Mouse (Mus musculus) cerebellum, postnatal 25 days (tissue): ENCODE data around the gene Odf2.
"Not testable (repeated sequence)": the region's sequence is repeated elsewhere in the genome, so short reads cannot be mapped to it uniquely, and the experiment has no call there.

Source experiments
- DNase-seq, 2 experiments: peaks; one replicate each; pipeline ENCODE4 v3.0.0; 2021; ENCODE audit warnings: mixed read lengths in 2 of 2

The Odf2 gene

GRCm38 (mm10) chr2:29869646-29870451 is 19.2 kb upstream of the Odf2 start:
- peak; percentile 25 to 35 for DNase-seq

DNA sequence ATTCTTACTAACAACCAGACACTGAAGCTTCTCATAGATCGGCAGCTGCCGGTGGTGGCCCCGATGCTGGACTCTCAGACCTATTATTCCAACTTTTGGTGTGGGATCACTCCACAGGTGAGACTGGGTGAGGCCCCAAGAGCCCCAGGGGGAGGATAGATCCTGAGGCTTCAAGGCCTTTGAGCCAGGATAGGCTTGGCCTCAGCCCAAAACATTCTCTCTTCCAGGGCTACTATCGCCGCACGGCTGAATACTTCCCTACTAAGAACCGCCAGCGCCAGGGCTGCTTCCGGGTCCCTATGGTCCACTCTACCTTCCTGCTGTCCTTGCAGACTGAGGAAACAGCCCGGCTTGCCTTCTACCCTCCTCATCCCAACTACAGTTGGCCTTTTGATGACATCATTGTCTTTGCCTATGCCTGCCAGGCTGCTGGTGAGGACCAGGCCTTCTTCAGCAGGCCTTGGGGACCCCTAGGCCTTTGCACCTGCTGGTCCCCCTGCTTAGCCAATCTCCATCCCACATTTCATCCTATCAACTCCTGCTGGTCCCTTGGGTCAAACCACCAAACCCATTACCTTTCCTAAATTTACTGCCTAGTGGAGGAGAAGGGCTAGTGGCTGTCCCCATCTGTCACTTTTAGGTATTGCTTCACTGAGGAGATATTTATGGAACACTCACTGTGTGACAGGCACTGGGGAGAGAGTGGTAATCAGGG is 16.3 kb upstream of the Odf2 start:
- peak; percentile 75 to 81 for DNase-seq

DNA sequence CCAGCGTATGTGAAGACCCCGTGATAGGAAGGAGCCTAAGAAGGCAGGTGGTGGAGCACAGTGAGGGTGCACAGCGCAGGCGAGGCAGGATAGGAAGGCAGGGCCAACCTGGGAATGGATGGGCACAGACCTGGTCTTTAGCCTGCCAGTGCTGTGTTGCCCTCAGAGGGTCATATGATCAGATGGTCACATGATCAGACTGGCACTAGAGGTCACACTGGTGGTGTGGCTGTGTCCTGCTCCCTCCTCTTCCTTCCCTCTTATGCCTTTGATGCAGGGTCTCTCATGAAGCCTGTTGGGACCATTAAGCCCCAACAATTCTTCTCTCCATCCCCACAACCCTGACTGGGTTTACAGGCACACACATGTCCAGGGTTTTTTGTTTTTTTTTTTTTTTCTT is 15.2 kb upstream of the Odf2 start:
- DNase-seq, result peak; percentile 38 to 42

- no peak for DNase-seq
Observed at GRCm38 (mm10) chr2:29878061-29878460, 11.0 kb upstream of the Odf2 start.

DNA sequence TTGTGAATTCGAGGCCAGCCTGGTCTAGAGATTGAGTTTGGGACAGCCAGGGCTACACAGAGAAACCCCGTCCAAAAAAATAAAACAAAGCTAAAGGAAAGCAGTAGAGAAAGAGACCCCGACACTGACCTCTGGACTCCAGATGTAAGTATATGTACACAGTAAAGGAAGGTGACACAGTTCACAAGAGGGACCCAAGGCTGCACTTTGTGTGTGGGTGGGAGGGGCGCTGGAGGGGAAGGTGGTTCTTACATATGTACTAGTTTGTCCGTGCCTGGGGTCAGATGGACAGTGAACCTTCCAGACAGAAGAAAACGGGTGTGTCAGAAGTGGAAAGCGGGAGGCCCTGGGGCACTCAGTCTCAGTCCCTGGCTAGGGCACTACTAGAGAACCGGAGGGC is 9.8 kb upstream of the Odf2 start:
- no peak for DNase-seq

GRCm38 (mm10) chr2:29879964-29880830 is 8.8 kb upstream of the Odf2 start:
- peak in 1 of 2 experiments; percentile 55 for DNase-seq

DNA sequence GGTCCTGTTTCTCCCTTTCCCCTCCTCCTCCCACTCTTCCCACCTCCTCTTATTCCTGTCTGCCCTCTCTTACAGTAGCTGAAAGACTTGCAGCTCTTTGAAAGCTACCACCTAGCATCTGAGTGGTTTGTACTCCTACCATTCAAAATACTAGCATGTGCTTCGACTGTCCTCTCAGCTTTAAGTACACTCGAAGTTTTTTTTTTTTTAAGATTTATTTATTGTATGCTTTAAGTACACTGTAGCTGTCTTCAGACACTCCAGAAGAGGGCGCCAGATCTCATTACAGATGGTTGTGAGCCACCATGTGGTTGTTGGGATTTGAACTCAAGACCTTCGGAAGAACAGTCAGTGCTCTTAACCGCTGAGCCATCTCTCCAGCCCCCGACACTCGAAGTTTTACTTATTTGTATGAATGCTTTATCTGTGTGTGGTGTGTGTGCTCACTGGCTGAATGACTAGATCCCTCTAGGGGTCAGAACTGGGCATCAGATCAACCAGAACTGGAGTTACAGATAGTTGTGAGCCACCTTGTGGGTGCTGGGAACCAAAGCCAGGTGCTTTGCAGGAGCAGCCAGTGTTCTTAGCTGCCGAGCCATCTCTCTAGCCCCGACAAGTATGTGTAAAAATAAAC is 2.2 kb upstream of the Odf2 start:
- not testable (repeated sequence) for DNase-seq

DNA sequence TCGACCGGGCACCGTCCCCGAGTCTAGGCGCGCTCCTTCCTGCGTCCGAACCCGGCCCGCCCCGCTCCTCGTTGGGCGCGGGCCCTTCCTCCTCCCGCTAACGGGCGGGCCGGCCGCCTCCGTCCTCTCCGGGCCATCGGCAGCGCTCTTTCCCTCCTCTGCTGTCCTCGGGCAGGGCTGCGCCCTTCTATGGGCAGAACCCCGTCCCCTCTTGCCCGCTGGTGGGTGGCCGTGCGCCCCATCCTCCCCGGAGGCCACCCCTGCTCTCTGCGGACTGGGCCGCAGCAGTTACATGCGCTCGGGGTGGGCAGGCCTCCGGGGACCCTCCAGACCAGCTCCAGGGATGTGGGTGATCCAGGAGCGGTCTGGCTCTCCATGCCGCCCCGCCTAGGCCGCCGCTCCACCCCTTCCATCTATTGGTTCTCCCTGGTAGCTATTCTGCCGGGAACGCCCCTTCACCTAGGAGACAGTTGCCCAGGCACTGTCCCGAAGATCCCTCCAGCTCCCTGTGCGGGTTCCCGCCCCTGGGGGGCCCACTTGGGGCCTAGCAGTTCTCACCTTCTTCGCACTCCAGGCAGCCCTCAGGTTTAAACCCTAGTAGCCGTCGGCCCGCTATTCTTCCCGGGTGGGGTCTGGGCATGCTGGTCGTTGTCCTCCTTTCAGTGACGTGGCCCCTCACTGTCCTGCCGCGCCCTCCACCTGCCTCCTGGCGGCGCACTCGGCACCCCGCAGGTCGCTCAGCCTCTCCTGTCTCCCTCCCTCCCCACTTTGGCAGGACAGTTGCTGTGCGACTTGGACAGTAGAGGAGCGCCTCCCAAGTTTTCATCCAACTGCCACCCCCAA is 1.2 kb downstream of the Odf2 start:
- peak; percentile 94 to 95 for DNase-seq

- peak; percentile 76 to 80 for DNase-seq
Observed at GRCm38 (mm10) chr2:29891773-29892172, 2.8 kb downstream of the Odf2 start.

- DNase-seq, result peak; percentile 60 to 71
Observed at GRCm38 (mm10) chr2:29896071-29896470, 7.0 kb downstream of the Odf2 start.

- peak in 1 of 2 experiments; percentile 44 for DNase-seq
Observed at GRCm38 (mm10) chr2:29897366-29897765, 8.3 kb downstream of the Odf2 start.

- DNase-seq, result peak in 1 of 2 experiments; percentile 31
Observed at GRCm38 (mm10) chr2:29898081-29898480, 9.1 kb downstream of the Odf2 start.

- DNase-seq, result peak; percentile 54 to 63
Observed at GRCm38 (mm10) chr2:29902194-29902593, 13.2 kb downstream of the Odf2 start.

GRCm38 (mm10) chr2:29908171-29908570 is 19.1 kb downstream of the Odf2 start:
- not testable (repeated sequence) for DNase-seq

DNA sequence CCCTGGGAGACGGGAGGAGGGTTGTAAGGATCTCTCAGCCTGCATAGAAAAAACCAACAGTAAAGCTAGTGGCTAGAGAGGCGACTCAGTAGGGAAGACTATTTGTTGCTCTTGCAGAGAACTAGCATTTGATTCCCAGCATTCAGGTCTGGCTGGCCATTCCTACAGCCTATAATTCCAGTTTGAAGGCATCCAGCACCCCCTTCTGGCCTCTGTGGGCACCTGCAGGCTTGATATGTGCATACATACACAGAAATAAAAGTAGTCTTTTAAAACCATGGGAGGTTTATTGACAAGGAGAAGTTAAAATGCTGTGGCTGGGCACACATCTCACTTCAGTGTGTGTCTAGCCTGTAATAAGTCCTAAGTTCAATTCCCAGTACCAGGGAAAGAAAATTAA is 21.0 kb downstream of the Odf2 start:
- DNase-seq, result no peak

DNA sequence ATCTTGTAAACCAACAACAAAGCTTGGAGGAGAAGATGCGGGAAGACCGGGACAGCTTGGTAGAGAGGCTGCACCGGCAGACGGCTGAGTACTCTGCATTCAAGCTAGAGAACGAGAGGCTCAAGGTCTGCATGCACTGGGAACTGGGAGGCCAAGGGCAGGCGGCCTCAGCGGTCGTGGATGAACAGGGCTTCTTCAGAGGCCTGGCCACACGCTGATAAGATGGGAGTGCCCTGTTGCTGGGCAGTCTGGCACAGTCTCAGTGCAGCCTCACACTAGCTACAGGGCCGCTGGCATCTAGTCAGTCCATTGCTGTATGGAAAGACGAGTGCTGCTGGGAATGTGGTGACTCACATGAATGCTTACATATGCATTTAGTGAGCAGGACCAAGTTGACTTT is 28.6 kb downstream of the Odf2 start:
- no peak for DNase-seq

DNA sequence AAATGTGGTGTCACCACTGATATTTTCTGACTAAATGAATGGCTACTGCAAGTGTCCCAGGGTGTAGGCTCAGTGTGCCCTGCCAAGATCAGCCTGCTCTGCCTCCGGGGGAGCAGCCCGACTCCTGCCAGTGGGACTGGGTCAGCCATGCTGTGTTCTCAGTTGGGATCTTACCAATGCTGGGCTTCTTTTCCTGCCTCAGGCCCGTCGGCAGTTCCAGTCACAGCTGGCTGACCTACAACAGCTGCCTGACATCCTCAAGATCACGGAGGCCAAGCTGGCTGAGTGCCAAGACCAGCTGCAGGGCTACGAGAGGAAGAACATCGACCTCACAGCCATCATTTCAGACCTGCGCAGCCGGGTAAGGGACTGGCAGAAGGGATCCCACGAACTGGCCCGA is 33.0 kb downstream of the Odf2 start:
- DNase-seq, result peak; percentile 62 to 68

- DNase-seq, result no peak
Observed at GRCm38 (mm10) chr2:29926542-29926941, 37.5 kb downstream of the Odf2 start.

DNA sequence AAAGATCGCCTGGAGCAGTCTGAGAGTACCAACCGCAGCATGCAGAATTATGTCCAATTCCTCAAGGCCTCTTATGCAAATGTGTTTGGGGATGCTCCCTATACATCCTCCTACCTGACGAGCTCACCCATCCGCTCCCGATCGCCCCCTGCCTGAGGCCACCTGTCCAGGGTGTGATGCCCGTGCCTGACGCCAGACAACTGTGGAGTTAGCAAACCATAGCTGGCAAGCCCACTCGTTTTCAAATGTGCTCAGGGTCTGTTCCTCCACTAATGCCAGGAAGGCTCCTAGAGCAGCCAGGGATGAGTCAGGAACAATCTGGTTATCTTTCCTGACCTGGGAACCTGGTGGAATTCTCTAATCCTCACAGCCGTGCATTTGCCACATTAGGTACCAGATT is 41.5 kb downstream of the Odf2 start:
- peak; percentile 98 for DNase-seq

DNA sequence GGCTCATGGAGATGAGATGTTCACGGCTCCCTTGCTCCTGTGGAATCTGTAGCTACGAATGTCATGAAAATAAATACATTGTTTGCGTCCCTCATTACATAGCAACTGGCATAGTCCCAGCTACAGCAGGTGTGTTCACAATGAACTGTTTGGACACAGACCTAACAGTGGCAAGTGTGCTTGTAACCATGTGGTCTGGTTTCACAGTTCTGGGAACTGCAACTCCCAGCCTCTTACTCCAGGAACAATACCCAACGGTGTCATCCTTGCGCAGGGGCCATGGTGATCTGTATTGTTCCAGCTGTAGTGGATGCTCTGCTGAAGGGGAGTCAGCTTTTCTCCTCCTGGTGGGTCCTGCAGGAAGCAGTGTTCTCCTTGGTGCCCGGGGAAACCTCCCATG is 42.2 kb downstream of the Odf2 start:
- peak; percentile 52 to 53 for DNase-seq

DNA sequence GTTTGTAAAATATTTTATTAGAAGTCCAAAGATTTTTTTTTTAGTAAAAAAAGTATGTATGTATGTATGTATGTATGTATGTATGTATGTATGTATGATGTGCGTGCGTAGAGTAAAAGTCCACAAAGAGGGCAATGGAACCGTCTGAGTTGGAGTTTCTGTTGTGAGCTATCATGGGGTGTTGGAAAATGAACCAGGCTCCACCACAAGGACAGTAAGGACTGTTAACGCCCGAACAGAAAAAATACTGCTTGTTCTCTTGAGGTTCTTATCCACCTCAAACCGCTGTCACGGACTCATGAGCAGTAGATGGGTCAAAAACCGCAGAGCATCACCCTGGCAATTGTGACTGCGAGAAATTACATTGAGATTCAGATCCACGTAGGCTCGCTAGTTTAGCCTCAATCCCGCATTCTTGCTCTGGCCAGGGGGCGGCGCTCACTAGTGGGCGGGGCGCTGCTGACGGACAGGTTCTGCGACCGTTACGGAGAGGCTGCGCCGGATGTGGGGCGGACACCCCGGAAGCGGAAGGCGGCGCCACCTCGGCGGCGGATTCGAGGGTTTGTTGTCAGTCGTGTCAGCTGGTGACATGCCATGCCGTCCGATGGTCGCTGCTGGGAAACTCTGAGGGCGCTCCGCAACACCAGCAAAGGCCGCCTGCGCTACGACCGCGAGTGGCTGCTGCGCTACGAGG is 46.0 kb downstream of the Odf2 start, which contains the start of gene Gle1:
Gene Gle1 (plus strand): TSS at position 521 of the 694 bp plus-strand sequence.
- DNase-seq, result peak; percentile 97 to 98
